Comparison of ENCODE assay signal across 16 mouse cellular contexts in genomic region chr6:137410510-137410909, GRCm38 (mm10).
DNase-seq lines count a peak whose midpoint lies in the region; ATAC-seq and TF ChIP-seq lines count a peak whose summit lies in the region.
"Had no signal": no experiment of that assay in that cellular context is flagged by ENCODE, and none has a peak within 500 bp of the region (broad histone marks: within the 10 kb centered on the region; RNA-seq: fewer than 3 reads in every experiment).

No protein-coding gene starts in this region.

- intact Hi-C loops in heart, postnatal 25 days (cut with DNase I): no loop called here

- no peaks in the 10 kb centered on the region for H3K27me3 ChIP-seq in midbrain, embryonic 14.5 days (ENCODE audit: control insufficient read depth, insufficient read depth, low read length)
- H3K27me3 ChIP-seq in midbrain, embryonic 15.5 days (replicated peaks): no peaks in the 10 kb centered on the region
- H3K27me3 ChIP-seq in heart, embryonic 14.5 days (ENCODE audit: control insufficient read depth, insufficient read depth, low read length): no peaks in the 10 kb centered on the region
- no peaks in the 10 kb centered on the region for H3K27me3 ChIP-seq in small intestine, adult 2 months (ENCODE audit: control insufficient read depth, insufficient read depth, low read length)
- no peaks in the 10 kb centered on the region for H3K27me3 ChIP-seq in liver, embryonic 12.5 days (replicated peaks)
- H3K27me3 ChIP-seq: limb, embryonic 15.5 days; neural tube, embryonic 15.5 days had no signal

- peak; percentile 38 for DNase-seq in heart, adult 8-10 months (ENCODE audit: low spot score)
- DNase-seq in heart, postnatal 25 days (ENCODE audit: low spot score): no peak
- no peak for DNase-seq in midbrain, embryonic 14.5 days
- DNase-seq in ovary, postnatal 36 days (ENCODE audit: low spot score): no peak
- DNase-seq: adrenal gland, adult 2 months; cerebellum, adult 11-12 months; embryo, embryonic 11 days; gastrocnemius, postnatal 36 days; kidney, adult 11 months had no signal

- TF ChIP-seq POLR2A in small intestine, adult 2 months (IDR thresholded peaks at IDR 0.05; ENCODE audit: low read depth, low read length): no peak

- H3K4me3 ChIP-seq in midbrain, embryonic 14.5 days (replicated peaks; ENCODE audit: low read depth, low read length): no peak overlapping the region
- no peak overlapping the region for H3K4me3 ChIP-seq in midbrain, embryonic 15.5 days
- peak overlapping the region in 1 of 2 experiments; percentile 7; a peak in 1 of 4 replicates for H3K4me3 ChIP-seq in heart, embryonic 14.5 days (ENCODE audit: control insufficient read depth in 1 of 2, insufficient read depth in 1 of 2, low read depth in 1 of 2, low read length in 2 of 2)
- no peak overlapping the region for H3K4me3 ChIP-seq in small intestine, adult 2 months (ENCODE audit: low read depth, low read length)
- no peak overlapping the region for H3K4me3 ChIP-seq in liver, embryonic 12.5 days
- H3K4me3 ChIP-seq: layer of hippocampus, adult 2 months; limb, embryonic 15.5 days; neural tube, embryonic 15.5 days had no signal

- H3K9me3 ChIP-seq in midbrain, embryonic 14.5 days (ENCODE audit: control insufficient read depth, low read length): no peaks in the 10 kb centered on the region
- H3K9me3 ChIP-seq in midbrain, embryonic 15.5 days: no peaks in the 10 kb centered on the region
- H3K9me3 ChIP-seq in heart, embryonic 14.5 days (ENCODE audit: control insufficient read depth, low read length): no peaks in the 10 kb centered on the region
- no peaks in the 10 kb centered on the region for H3K9me3 ChIP-seq in liver, embryonic 12.5 days (replicated peaks)
- H3K9me3 ChIP-seq: limb, embryonic 15.5 days; neural tube, embryonic 15.5 days had no signal

- H3K9ac ChIP-seq in midbrain, embryonic 14.5 days (replicated peaks; ENCODE audit: low read length): no peak overlapping the region
- H3K9ac ChIP-seq in midbrain, embryonic 15.5 days: no peak overlapping the region
- peak overlapping the region; percentile 42; the same call in 1 of the 2 replicates for H3K9ac ChIP-seq in heart, embryonic 14.5 days (ENCODE audit: low read length)
- no peak overlapping the region for H3K9ac ChIP-seq in liver, embryonic 12.5 days
- H3K9ac ChIP-seq: limb, embryonic 15.5 days; neural tube, embryonic 15.5 days had no signal

- no peak overlapping the region for H3K4me2 ChIP-seq in midbrain, embryonic 14.5 days (ENCODE audit: low read length)
- H3K4me2 ChIP-seq in midbrain, embryonic 15.5 days: no peak overlapping the region
- peak overlapping the region; percentile 34 for H3K4me2 ChIP-seq in heart, embryonic 14.5 days (ENCODE audit: low read length)
- H3K4me2 ChIP-seq in liver, embryonic 12.5 days: no peak overlapping the region
- H3K4me2 ChIP-seq: limb, embryonic 15.5 days; neural tube, embryonic 15.5 days had no signal

- 52% methylated on average over 3 of the region's 3 CpGs for WGBS in midbrain, embryonic 14.5 days
- 55% methylated on average over 3 of the region's 3 CpGs for WGBS in midbrain, embryonic 15.5 days
- WGBS in heart, embryonic 14.5 days: 39% methylated on average over 3 of the region's 3 CpGs
- WGBS in small intestine, adult 2 months: 70% methylated on average over 3 of the region's 3 CpGs
- WGBS in liver, embryonic 12.5 days (ENCODE audit: insufficient replicate concordance): 44% methylated on average over 3 of the region's 3 CpGs

- H3K27ac ChIP-seq in midbrain, embryonic 14.5 days (replicated peaks; ENCODE audit: low read depth, low read length): 0 out of 2 replicates have a peak overlapping the region, but pooled peaks have one; percentile 20
- H3K27ac ChIP-seq in midbrain, embryonic 15.5 days: no peak overlapping the region
- peak overlapping the region; percentile 47 to 76 for H3K27ac ChIP-seq in heart, embryonic 14.5 days (replicated peaks in 1 of 2; ENCODE audit: control insufficient read depth in 1 of 2, insufficient read depth in 1 of 2, low read depth in 2 of 2, low read length in 2 of 2)
- peak overlapping the region; percentile 15; the same call in 1 of the 2 replicates for H3K27ac ChIP-seq in small intestine, adult 2 months (ENCODE audit: insufficient read depth, low read depth, low read length)
- no peak overlapping the region for H3K27ac ChIP-seq in liver, embryonic 12.5 days
- H3K27ac ChIP-seq: limb, embryonic 15.5 days; neural tube, embryonic 15.5 days had no signal

- ATAC-seq in midbrain, embryonic 14.5 days (ENCODE audit: low FRiP score, low TSS enrichment): no peak
- ATAC-seq in midbrain, embryonic 15.5 days (replicated peaks): no peak
- ATAC-seq in heart, embryonic 14.5 days (ENCODE audit: insufficient number of reproducible peaks, insufficient read depth, low FRiP score, low read depth): no peak
- no peak for ATAC-seq in liver, embryonic 12.5 days

- TF ChIP-seq CTCF in small intestine, adult 2 months (IDR thresholded peaks at IDR 0.05; ENCODE audit: extremely low read depth, insufficient read length, insufficient replicate concordance, low read depth, low read length): no peak

- peaks cover 12% of the 10 kb centered on the region; the same call in 1 of the 2 replicates for H3K36me3 ChIP-seq in midbrain, embryonic 14.5 days (ENCODE audit: control insufficient read depth, insufficient read depth, low read length)
- H3K36me3 ChIP-seq in midbrain, embryonic 15.5 days (replicated peaks): no peaks in the 10 kb centered on the region
- no peaks in the 10 kb centered on the region for H3K36me3 ChIP-seq in heart, embryonic 14.5 days (ENCODE audit: control insufficient read depth, insufficient read depth, low read length)
- H3K36me3 ChIP-seq in small intestine, adult 2 months (ENCODE audit: control insufficient read depth, insufficient read depth, low read length): no peaks in the 10 kb centered on the region
- no peaks in the 10 kb centered on the region for H3K36me3 ChIP-seq in liver, embryonic 12.5 days
- H3K36me3 ChIP-seq: limb, embryonic 15.5 days had no signal

- no peaks in the 10 kb centered on the region for H3K4me1 ChIP-seq in midbrain, embryonic 14.5 days (ENCODE audit: control insufficient read depth, insufficient read depth, low read length)
- peaks cover 11% of the 10 kb centered on the region; the same call in 1 of the 2 replicates for H3K4me1 ChIP-seq in midbrain, embryonic 15.5 days
- peaks cover 3 to 4% of the 10 kb centered on the region in 2 experiments; a peak in 2 of 4 replicates for H3K4me1 ChIP-seq in heart, embryonic 14.5 days (ENCODE audit: control insufficient read depth in 2 of 2, insufficient read depth in 2 of 2, low read length in 2 of 2)
- H3K4me1 ChIP-seq in small intestine, adult 2 months (ENCODE audit: control insufficient read depth, insufficient read depth, insufficient read length, low read length): no peaks in the 10 kb centered on the region
- no peaks in the 10 kb centered on the region for H3K4me1 ChIP-seq in liver, embryonic 12.5 days

Comparison
In these comparisons a context has a peak if more than half of its experiments do, and no peak if none do; other contexts are left out.
1. H3K27ac ChIP-seq: peak in midbrain, embryonic 14.5 days (single experiment), heart, embryonic 14.5 days (2 of 2) and small intestine, adult 2 months (single experiment); none in midbrain, embryonic 15.5 days (single experiment) and liver, embryonic 12.5 days (single experiment).